Mouse (Mus musculus) ES-E14 (cell line): Measurements from ENCODE around the gene Rpl34. TPM values are rescaled to one million over a fixed set of nuclear protein-coding genes. Genes with fewer than 3 reads are reported as not detected.
A peak's percentile ranks its signal among the peaks of the same experiment; 100 is the strongest.

ENCODE experiments used
- DNase-seq: peaks from one replicate; pipeline ENCODE4 v3.0.0-alpha.2; 2013; ENCODE audit warnings: low read depth, low spot score
- H3K27ac ChIP-seq: 2 replicates; pipeline ENCODE4 v1.5.1; 2012; ENCODE audit warnings: low read depth, mild to moderate bottlenecking, low read length, moderate library complexity, mixed read lengths; ENCODE audit not compliant: poor library complexity, insufficient read depth, severe bottlenecking
- H3K36me3 ChIP-seq: 2 replicates; pipeline ENCODE4 v1.6.1; 2012; ENCODE audit warnings: mild to moderate bottlenecking, low read length, moderate library complexity, mixed read lengths; ENCODE audit not compliant: control insufficient read depth, poor library complexity, insufficient read depth, severe bottlenecking
- H3K4me1 ChIP-seq, 2 experiments: fragments of 150-350 bp in 1 of 2; sonication (generic) in 1 of 2; 2 replicates each; pipeline ENCODE4 v1.6.1; 2012; ENCODE audit warnings: low read length in 2 of 2, mild to moderate bottlenecking in 1 of 2, mixed read lengths in 1 of 2; ENCODE audit not compliant: control insufficient read depth in 2 of 2, insufficient read depth in 2 of 2, poor library complexity in 1 of 2
- H3K4me3 ChIP-seq, 2 experiments: fragments of 150-350 bp in 1 of 2; sonication (generic) in 1 of 2; 2 replicates each; pipeline ENCODE4 v1.5.1; 2012; ENCODE audit warnings: low read length in 2 of 2, low read depth in 1 of 2, mild to moderate bottlenecking in 1 of 2, mixed read lengths in 1 of 2; ENCODE audit not compliant: insufficient read depth in 1 of 2, poor library complexity in 1 of 2, severe bottlenecking in 1 of 2
- H3K9ac ChIP-seq: 2 replicates; pipeline ENCODE4 v1.6.1; 2012; ENCODE audit warnings: low read depth, mild to moderate bottlenecking, low read length, mixed read lengths; ENCODE audit not compliant: poor library complexity, insufficient read depth, severe bottlenecking
- H3K9me3 ChIP-seq: fragments of 150-350 bp; sonication (generic); 2 replicates; pipeline ENCODE4 v1.6.1; 2012; ENCODE audit warnings: low read depth, mild to moderate bottlenecking, low read length; ENCODE audit not compliant: control insufficient read depth, insufficient read depth
- CHD2 ChIP-seq: IDR thresholded peaks from 2 replicates; pipeline ENCODE4 v1.6.1; 2014; ENCODE audit warnings: mild to moderate bottlenecking, low read depth, low read length, inconsistent platforms
- HCFC1 ChIP-seq: IDR thresholded peaks from 2 replicates; pipeline ENCODE4 v1.6.1; 2012; ENCODE audit warnings: low read length, inconsistent platforms, borderline replicate concordance; ENCODE audit not compliant: insufficient read depth
- MAFK ChIP-seq: IDR thresholded peaks from 2 replicates; pipeline ENCODE4 v1.6.1; 2014; ENCODE audit warnings: mild to moderate bottlenecking, low read depth, low read length, inconsistent platforms; ENCODE audit not compliant: insufficient read depth
- ZC3H11A ChIP-seq: IDR thresholded peaks from 2 replicates; pipeline ENCODE4 v1.6.1; 2012; ENCODE audit warnings: low read depth, mild to moderate bottlenecking, inconsistent platforms, low read length, borderline replicate concordance
- ZNF384 ChIP-seq: IDR thresholded peaks from 2 replicates; pipeline ENCODE4 v1.6.1; 2012; ENCODE audit warnings: low read depth, low read length, inconsistent platforms
- in situ Hi-C, 2 experiments: fragments of 600-800 bp; cut with MboI; formaldehyde crosslinking; loops; one replicate each; pipeline ENCODE4 v1.15.1; 2025; ENCODE audit warnings: low sequenced_read_pairs in 2 of 2, inconsistent platforms in 1 of 2; ENCODE audit not compliant: unreplicated experiment in 2 of 2
- total RNA-seq: library from RNA; depleted of rRNA; stranded (reverse); fragments of 300-350 nt; gene quantifications from 2 replicates; pipeline ENCODE4 v1.2.3, GENCODE M21; 2012

Rpl34 gene
- total RNA-seq, 1 experiment: 990 TPM

- H3K9ac ChIP-seq: peak overlapping the region; percentile 26; the same call in 1 of the 2 replicates
- peaks cover 31% of the 10 kb centered on the region for H3K36me3 ChIP-seq
- in situ Hi-C loops: no loop called here
- H3K9me3 ChIP-seq: no peaks in the 10 kb centered on the region
- DNase-seq: no peak
- no peak overlapping the region for H3K27ac ChIP-seq
- no peak for TF ChIP-seq HCFC1
- no peak for TF ChIP-seq ZNF384
- TF ChIP-seq ZC3H11A: no peak
- no peak for TF ChIP-seq MAFK
- TF ChIP-seq CHD2: no peak
- no peak overlapping the region; a peak in 1 of 4 replicates for H3K4me3 ChIP-seq
- H3K4me1 ChIP-seq: no peaks in the 10 kb centered on the region; a peak in 1 of 4 replicates
Measured at GRCm38 (mm10) chr3:130727036-130727435, 3.2 kb downstream of the Rpl34 start.

GRCm38 (mm10) chr3:130725718-130726117, 4.5 kb downstream of the Rpl34 start:
- peaks cover 31% of the 10 kb centered on the region for H3K36me3 ChIP-seq
- in situ Hi-C loops: no loop called here

GRCm38 (mm10) chr3:130722733-130723478, 7.3 kb downstream of the Rpl34 start:
- H3K4me3 ChIP-seq: no peak overlapping the region
- in situ Hi-C loops: no loop called here
- no peak overlapping the region for H3K27ac ChIP-seq

More at GRCm38 (mm10) chr3:130725718-130726117, 4.5 kb downstream of the Rpl34 start:
- TF ChIP-seq CHD2 (no peak), MAFK (no peak), HCFC1 (no peak), ZC3H11A (no peak), ZNF384 (no peak)
- Histone ChIP-seq H3K9me3 (no peaks in the 10 kb centered on the region), H3K27ac (no peak overlapping the region), H3K4me1 (no peaks in the 10 kb centered on the region; a peak in 1 of 4 replicates), H3K9ac (no peak overlapping the region), H3K4me3 (no peak overlapping the region)
- no peak for DNase-seq

GRCm38 (mm10) chr3:130720225-130720624, 10.0 kb downstream of the Rpl34 start:
- H3K9ac ChIP-seq: no peak overlapping the region
- no peak overlapping the region for H3K4me3 ChIP-seq
- H3K36me3 ChIP-seq: no peaks in the 10 kb centered on the region
- H3K27ac ChIP-seq: no peak overlapping the region
- no peaks in the 10 kb centered on the region for H3K9me3 ChIP-seq
- no peak for DNase-seq
- TF ChIP-seq MAFK (no peak), ZC3H11A (no peak), ZNF384 (no peak), HCFC1 (no peak), CHD2 (no peak)
- in situ Hi-C loops: no loop called here
- no peaks in the 10 kb centered on the region for H3K4me1 ChIP-seq

More at GRCm38 (mm10) chr3:130722733-130723478, 7.3 kb downstream of the Rpl34 start:
- TF ChIP-seq MAFK: no peak
- TF ChIP-seq CHD2: no peak
- no peak for TF ChIP-seq ZNF384
- no peak for TF ChIP-seq HCFC1
- no peak for TF ChIP-seq ZC3H11A
- Histone ChIP-seq H3K9ac (no peak overlapping the region), H3K9me3 (no peaks in the 10 kb centered on the region), H3K4me1 (no peaks in the 10 kb centered on the region), H3K36me3 (peaks cover 17% of the 10 kb centered on the region)
- DNase-seq: no peak
